Mouse (Mus musculus): Measurements from ENCODE around the gene Chchd6.

DNA sequence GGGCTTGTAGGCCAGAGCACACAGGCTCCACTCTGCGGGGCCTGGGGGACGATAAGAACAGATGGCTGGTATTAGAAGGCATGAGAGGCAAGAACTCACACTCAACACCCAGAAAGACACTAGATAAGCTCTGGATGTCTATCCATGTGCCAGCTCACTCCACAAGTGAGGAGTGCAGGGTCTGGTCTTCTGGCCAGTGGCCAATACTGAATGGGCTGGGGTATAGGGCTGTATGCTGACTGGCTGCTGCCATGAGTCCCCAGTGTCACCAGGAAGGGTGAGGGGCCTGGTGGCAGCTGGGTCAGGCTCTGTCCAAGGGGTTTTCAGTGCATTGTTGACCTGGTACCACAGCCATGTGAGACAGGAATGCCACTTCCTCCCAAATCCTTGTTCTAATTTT lies 210.8 kb downstream of the Chchd6 start:
- TF ChIP-seq POLR2A (IDR thresholded peaks at IDR 0.05; ENCODE audit: control insufficient read depth, extremely low read depth, insufficient read depth, low read length, poor library complexity), result no peak
- TF ChIP-seq CTCF (IDR thresholded peaks at IDR 0.05; ENCODE audit: borderline replicate concordance, control insufficient read depth, extremely low read depth, insufficient read depth, low read length, poor library complexity), result no peak
